Mouse (Mus musculus) lung, embryonic 15.5 days (tissue): Measurements from ENCODE around the gene Dmxl2. TPM values are rescaled to one million over a fixed set of nuclear protein-coding genes. Genes with fewer than 3 reads are reported as not detected.

ENCODE experiments used
- ATAC-seq: fragments of 200-750 bp; cut with Nextera tagmentation; 2 replicates; pipeline ENCODE4 v1.8.0; 2017; ENCODE audit warnings: moderate number of reproducible peaks, borderline replicate concordance; ENCODE audit not compliant: low FRiP score, low TSS enrichment; ENCODE audit errors: extremely low read depth
- H3K27ac ChIP-seq: fragments of 300-500 bp; sonication (generic); 2 replicates; pipeline ENCODE4 v1.5.1; 2015; ENCODE audit warnings: moderate library complexity, mild to moderate bottlenecking, inconsistent platforms
- H3K27me3 ChIP-seq: fragments of 300-500 bp; sonication (generic); 2 replicates; pipeline ENCODE4 v1.6.1; 2015; ENCODE audit warnings: inconsistent platforms
- H3K36me3 ChIP-seq: fragments of 300-500 bp; sonication (generic); 2 replicates; pipeline ENCODE4 v1.6.1; 2015; ENCODE audit warnings: inconsistent platforms
- H3K4me1 ChIP-seq: fragments of 300-500 bp; sonication (generic); 2 replicates; pipeline ENCODE4 v1.6.1; 2015; ENCODE audit warnings: inconsistent platforms
- H3K4me2 ChIP-seq: fragments of 300-500 bp; sonication (generic); 2 replicates; pipeline ENCODE4 v1.6.1; 2015; ENCODE audit warnings: inconsistent platforms, mild to moderate bottlenecking, moderate library complexity
- H3K4me3 ChIP-seq: fragments of 300-500 bp; sonication (generic); 2 replicates; pipeline ENCODE4 v1.5.1; 2015; ENCODE audit warnings: mild to moderate bottlenecking, inconsistent platforms
- H3K9ac ChIP-seq: fragments of 300-500 bp; sonication (generic); 2 replicates; pipeline ENCODE4 v1.6.1; 2015; ENCODE audit warnings: inconsistent platforms
- H3K9me3 ChIP-seq: fragments of 300-500 bp; sonication (generic); 2 replicates; pipeline ENCODE4 v1.6.1; 2016; ENCODE audit warnings: inconsistent platforms
- WGBS: fragments of 180-500 bp; shearing (Covaris S2); methylation state at CpG from one replicate; pipeline ENCODE4 v1.1.7; 2015; 5-methylcytosine and 5-hydroxymethylcytosine counted together
- polyA plus RNA-seq: library from polyadenylated mRNA; unstranded; fragments of >200 nt; fragmentation: Nextera tagmentation; extraction: Ambion mirVana; gene quantifications from 2 replicates; pipeline ENCODE4 v1.2.1, GENCODE M21; 2015

Gene Dmxl2
- polyA plus RNA-seq, 1 experiment from 2014 or later, result 4.5 TPM

- Histone ChIP-seq H3K27me3 (no peaks in the 10 kb centered on the region), H3K4me2 (no peak overlapping the region), H3K9ac (no peak overlapping the region), H3K4me3 (no peak overlapping the region), H3K27ac (no peak overlapping the region), H3K4me1 (no peaks in the 10 kb centered on the region), H3K36me3 (no peaks in the 10 kb centered on the region), H3K9me3 (no peaks in the 10 kb centered on the region)
- 73% methylated on average over 2 of the region's 2 CpGs for WGBS
- ATAC-seq, result no peak
Observed at GRCm38 (mm10) chr9:54490431-54490830, 11.0 kb downstream of the Dmxl2 start.

- H3K9me3 ChIP-seq, result no peaks in the 10 kb centered on the region
- H3K4me3 ChIP-seq, result no peak overlapping the region
- no peak overlapping the region for H3K4me2 ChIP-seq
- ATAC-seq, result no peak
- H3K36me3 ChIP-seq, result no peaks in the 10 kb centered on the region
- no peak overlapping the region for H3K27ac ChIP-seq
- no peaks in the 10 kb centered on the region for H3K4me1 ChIP-seq
- no peaks in the 10 kb centered on the region for H3K27me3 ChIP-seq
- H3K9ac ChIP-seq, result no peak overlapping the region
- WGBS, result 71% methylated on average over 2 of the region's 2 CpGs
Observed at GRCm38 (mm10) chr9:54489599-54489998, 11.8 kb downstream of the Dmxl2 start.

GRCm38 (mm10) chr9:54484927-54485326, 16.5 kb downstream of the Dmxl2 start:
- Histone ChIP-seq H3K36me3 (no peaks in the 10 kb centered on the region), H3K27me3 (no peaks in the 10 kb centered on the region), H3K4me3 (no peak overlapping the region), H3K9ac (no peak overlapping the region), H3K9me3 (no peaks in the 10 kb centered on the region), H3K4me2 (no peak overlapping the region), H3K27ac (no peak overlapping the region), H3K4me1 (no peaks in the 10 kb centered on the region)
- ATAC-seq, result no peak
- 84% methylated on average over 2 of the region's 2 CpGs for WGBS

GRCm38 (mm10) chr9:54483215-54483614, 18.2 kb downstream of the Dmxl2 start:
- Histone ChIP-seq H3K4me1 (no peaks in the 10 kb centered on the region), H3K27ac (no peak overlapping the region), H3K4me2 (no peak overlapping the region), H3K9ac (no peak overlapping the region), H3K9me3 (no peaks in the 10 kb centered on the region), H3K36me3 (no peaks in the 10 kb centered on the region), H3K4me3 (no peak overlapping the region), H3K27me3 (no peaks in the 10 kb centered on the region)
- 53% methylated on average over 4 of the region's 4 CpGs for WGBS
- ATAC-seq, result no peak

- H3K9me3 ChIP-seq, result no peaks in the 10 kb centered on the region
- no peak overlapping the region for H3K9ac ChIP-seq
- ATAC-seq, result no peak
- H3K4me3 ChIP-seq, result no peak overlapping the region
- H3K4me2 ChIP-seq, result no peak overlapping the region
- no peaks in the 10 kb centered on the region for H3K36me3 ChIP-seq
- H3K4me1 ChIP-seq, result no peaks in the 10 kb centered on the region
- H3K27ac ChIP-seq, result no peak overlapping the region
- WGBS, result 81% methylated on average over 4 of the region's 4 CpGs
- H3K27me3 ChIP-seq, result no peaks in the 10 kb centered on the region
Observed at GRCm38 (mm10) chr9:54482763-54483162, 18.7 kb downstream of the Dmxl2 start.

- ATAC-seq, result no peak
- Histone ChIP-seq H3K36me3 (no peaks in the 10 kb centered on the region), H3K4me2 (no peak overlapping the region), H3K9ac (no peak overlapping the region), H3K4me3 (no peak overlapping the region), H3K27me3 (no peaks in the 10 kb centered on the region), H3K27ac (no peak overlapping the region), H3K9me3 (no peaks in the 10 kb centered on the region), H3K4me1 (no peaks in the 10 kb centered on the region)
- 82% methylated on average over 1 of the region's 1 CpGs for WGBS
Observed at GRCm38 (mm10) chr9:54479054-54479453, 22.4 kb downstream of the Dmxl2 start.

GRCm38 (mm10) chr9:54478117-54478516, 23.3 kb downstream of the Dmxl2 start:
- H3K27ac ChIP-seq, result no peak overlapping the region
- no peaks in the 10 kb centered on the region for H3K4me1 ChIP-seq
- no peak overlapping the region for H3K9ac ChIP-seq
- no peaks in the 10 kb centered on the region for H3K9me3 ChIP-seq
- 69% methylated on average over 3 of the region's 3 CpGs for WGBS
- H3K4me2 ChIP-seq, result no peak overlapping the region
- no peak for ATAC-seq
- H3K4me3 ChIP-seq, result no peak overlapping the region
- no peaks in the 10 kb centered on the region for H3K27me3 ChIP-seq
- no peaks in the 10 kb centered on the region for H3K36me3 ChIP-seq

GRCm38 (mm10) chr9:54474546-54474945, 26.9 kb downstream of the Dmxl2 start:
- Histone ChIP-seq H3K27ac (no peak overlapping the region), H3K36me3 (no peaks in the 10 kb centered on the region), H3K9ac (no peak overlapping the region), H3K9me3 (no peaks in the 10 kb centered on the region), H3K4me2 (no peak overlapping the region), H3K4me3 (no peak overlapping the region), H3K4me1 (no peaks in the 10 kb centered on the region), H3K27me3 (no peaks in the 10 kb centered on the region)
- ATAC-seq, result no peak
- 80% methylated on average over 5 of the region's 5 CpGs for WGBS

- ATAC-seq, result no peak
Observed at GRCm38 (mm10) chr9:54474031-54474430, 27.4 kb downstream of the Dmxl2 start.

GRCm38 (mm10) chr9:54472784-54473183, 28.6 kb downstream of the Dmxl2 start:
- ATAC-seq, result no peak
- Histone ChIP-seq H3K9ac (no peak overlapping the region), H3K27me3 (no peaks in the 10 kb centered on the region), H3K9me3 (no peaks in the 10 kb centered on the region), H3K4me1 (no peaks in the 10 kb centered on the region), H3K36me3 (no peaks in the 10 kb centered on the region), H3K4me2 (no peak overlapping the region), H3K4me3 (no peak overlapping the region), H3K27ac (no peak overlapping the region)
- 19% methylated on average over 3 of the region's 3 CpGs for WGBS

More at GRCm38 (mm10) chr9:54474031-54474430, 27.4 kb downstream of the Dmxl2 start:
- H3K4me3 ChIP-seq, result no peak overlapping the region
- H3K9me3 ChIP-seq, result no peaks in the 10 kb centered on the region
- no peaks in the 10 kb centered on the region for H3K27me3 ChIP-seq
- H3K36me3 ChIP-seq, result no peaks in the 10 kb centered on the region
- H3K4me1 ChIP-seq, result no peaks in the 10 kb centered on the region
- H3K4me2 ChIP-seq, result no peak overlapping the region
- H3K9ac ChIP-seq, result no peak overlapping the region
- H3K27ac ChIP-seq, result no peak overlapping the region
- 52% methylated on average over 4 of the region's 4 CpGs for WGBS

- Histone ChIP-seq H3K4me2 (no peak overlapping the region), H3K27ac (no peak overlapping the region), H3K4me1 (no peaks in the 10 kb centered on the region), H3K4me3 (no peak overlapping the region), H3K36me3 (no peaks in the 10 kb centered on the region), H3K27me3 (no peaks in the 10 kb centered on the region), H3K9me3 (no peaks in the 10 kb centered on the region), H3K9ac (no peak overlapping the region)
- WGBS, result 79% methylated on average over 2 of the region's 2 CpGs
- no peak for ATAC-seq
Observed at GRCm38 (mm10) chr9:54469339-54469738, 32.1 kb downstream of the Dmxl2 start.

GRCm38 (mm10) chr9:54467433-54467933, 33.9 kb downstream of the Dmxl2 start:
- no peak overlapping the region for H3K4me2 ChIP-seq
- ATAC-seq, result no peak
- H3K27ac ChIP-seq, result no peak overlapping the region
- H3K4me3 ChIP-seq, result no peak overlapping the region
- no peaks in the 10 kb centered on the region for H3K36me3 ChIP-seq
- no peaks in the 10 kb centered on the region for H3K27me3 ChIP-seq
- H3K4me1 ChIP-seq, result no peaks in the 10 kb centered on the region
- H3K9me3 ChIP-seq, result no peaks in the 10 kb centered on the region
- WGBS, result 74% methylated on average over 1 of the region's 1 CpGs
- H3K9ac ChIP-seq, result no peak overlapping the region

- 82% methylated on average over 4 of the region's 4 CpGs for WGBS
- H3K4me3 ChIP-seq, result no peak overlapping the region
- H3K4me1 ChIP-seq, result no peaks in the 10 kb centered on the region
- H3K27ac ChIP-seq, result no peak overlapping the region
- no peaks in the 10 kb centered on the region for H3K9me3 ChIP-seq
- no peaks in the 10 kb centered on the region for H3K27me3 ChIP-seq
- no peaks in the 10 kb centered on the region for H3K36me3 ChIP-seq
- no peak for ATAC-seq
- no peak overlapping the region for H3K4me2 ChIP-seq
- H3K9ac ChIP-seq, result no peak overlapping the region
Observed at GRCm38 (mm10) chr9:54463483-54464054, 37.9 kb downstream of the Dmxl2 start.
